Mouse (Mus musculus) heart, postnatal 14 days (tissue): ENCODE measurements at regions not wholly inside any gene's neighbourhood (a gene's known extent, or its start where the extent isn't known, plus 50 kb on each side); places are given as distances from the start of the nearest gene placed in this dataset.
A peak's percentile ranks its signal among the peaks of the same experiment; 100 is the strongest.

Experiments used
- DNase-seq, 2 experiments: peaks; one replicate each; pipeline ENCODE4 v3.0.0; 2021 to 2022
- intact Hi-C: fragments of 180-260 bp; cut with DNase I; formaldehyde crosslinking; loops from one replicate; pipeline ENCODE4 v1.15.1; 2025

- no peak for DNase-seq
- intact Hi-C loops = no loop called here
Observed at GRCm38 (mm10) chr19:28205691-28206090, 194.7 kb upstream of the Rfx3 start.

GRCm38 (mm10) chr19:28203719-28204118, 192.8 kb upstream of the Rfx3 start:
- DNase-seq = no peak
- intact Hi-C loops = no loop called here

GRCm38 (mm10) chr19:28199385-28199784, 188.4 kb upstream of the Rfx3 start:
- intact Hi-C loops = no loop called here
- no peak for DNase-seq

- DNase-seq = no peak
- intact Hi-C loops = no loop called here
Observed at GRCm38 (mm10) chr19:28196881-28197280, 185.9 kb upstream of the Rfx3 start.

GRCm38 (mm10) chr19:28192248-28192647, 181.3 kb upstream of the Rfx3 start:
- intact Hi-C loops = no loop called here
- DNase-seq = no peak

GRCm38 (mm10) chr19:28191428-28192116, 180.6 kb upstream of the Rfx3 start:
- intact Hi-C loops = no loop called here
- no peak for DNase-seq

- intact Hi-C loops = no loop called here
- no peak for DNase-seq
Observed at GRCm38 (mm10) chr19:28190250-28190649, 179.3 kb upstream of the Rfx3 start.

- no peak for DNase-seq
- intact Hi-C loops = no loop called here
Observed at GRCm38 (mm10) chr19:28188363-28188762, 177.4 kb upstream of the Rfx3 start.

- DNase-seq = no peak
- intact Hi-C loops = no loop called here
Observed at GRCm38 (mm10) chr19:28182411-28183182, 171.6 kb upstream of the Rfx3 start.

GRCm38 (mm10) chr19:28181171-28181570, 170.2 kb upstream of the Rfx3 start:
- DNase-seq = no peak
- intact Hi-C loops = no loop called here

- intact Hi-C loops = no loop called here
- DNase-seq = no peak
Observed at GRCm38 (mm10) chr19:28178114-28178513, 167.1 kb upstream of the Rfx3 start.

GRCm38 (mm10) chr19:28176821-28177220, 165.9 kb upstream of the Rfx3 start:
- intact Hi-C loops = no loop called here
- DNase-seq = no peak

GRCm38 (mm10) chr19:28171836-28172534, 161.0 kb upstream of the Rfx3 start:
- intact Hi-C loops = no loop called here

GRCm38 (mm10) chr19:28167451-28168165, 156.6 kb upstream of the Rfx3 start:
- DNase-seq = no peak
- intact Hi-C loops = loop anchor here (10.0 kb wide), 3 partner anchors 367 to 587 kb away; no protein-coding TSS in a partner anchor

More at GRCm38 (mm10) chr19:28171836-28172534, 161.0 kb upstream of the Rfx3 start:
- no peak for DNase-seq

- no peak for DNase-seq
- intact Hi-C loops = loop anchor here (10.0 kb wide), 3 partner anchors 368 to 588 kb away; no protein-coding TSS in a partner anchor
Observed at GRCm38 (mm10) chr19:28166626-28167025, 155.7 kb upstream of the Rfx3 start.

- intact Hi-C loops = loop anchor here (10.0 kb wide), 3 partner anchors 369 to 589 kb away; no protein-coding TSS in a partner anchor
- DNase-seq = peak; percentile 62 to 75
Observed at GRCm38 (mm10) chr19:28165901-28166361, 155.0 kb upstream of the Rfx3 start.

- intact Hi-C loops = loop anchor here (1.0 to 10.0 kb wide), 4 partner anchors 372 to 592 kb away; no protein-coding TSS in a partner anchor
- no peak for DNase-seq
Observed at GRCm38 (mm10) chr19:28163195-28163594, 152.2 kb upstream of the Rfx3 start.

GRCm38 (mm10) chr19:28160582-28160981, 149.6 kb upstream of the Rfx3 start:
- no peak for DNase-seq
- intact Hi-C loops = loop anchor here (10.0 kb wide), 3 partner anchors 374 to 594 kb away; no protein-coding TSS in a partner anchor

GRCm38 (mm10) chr19:28157196-28157595, 146.2 kb upstream of the Rfx3 start:
- intact Hi-C loops = no loop called here
- DNase-seq = no peak

GRCm38 (mm10) chr19:28137581-28137980, 126.6 kb upstream of the Rfx3 start:
- intact Hi-C loops = no loop called here
- no peak for DNase-seq
